Mouse (Mus musculus): Measurements from ENCODE around the gene Tbx10.
"Not testable (repeated sequence)": the region's sequence is repeated elsewhere in the genome, so short reads cannot be mapped to it uniquely, and the experiment has no call there.

The Tbx10 gene

GRCm38 (mm10) chr19:3992416-3992815 is at the start of gene Tbx10:
Gene Tbx10 (plus strand): TSS chr19:3992752.
- DNase-seq (ENCODE audit: low read depth, low spot score): no peak

- peak; percentile 98 for DNase-seq (ENCODE audit: low read depth, low spot score)
These were observed 49.4 kb upstream of the Tbx10 start for GRCm38 (mm10) chr19:3942986-3943735.

GRCm38 (mm10) chr19:3945872-3946564 is 46.5 kb upstream of the Tbx10 start:
- peak; percentile 31 for DNase-seq (ENCODE audit: low read depth, low spot score)

DNA sequence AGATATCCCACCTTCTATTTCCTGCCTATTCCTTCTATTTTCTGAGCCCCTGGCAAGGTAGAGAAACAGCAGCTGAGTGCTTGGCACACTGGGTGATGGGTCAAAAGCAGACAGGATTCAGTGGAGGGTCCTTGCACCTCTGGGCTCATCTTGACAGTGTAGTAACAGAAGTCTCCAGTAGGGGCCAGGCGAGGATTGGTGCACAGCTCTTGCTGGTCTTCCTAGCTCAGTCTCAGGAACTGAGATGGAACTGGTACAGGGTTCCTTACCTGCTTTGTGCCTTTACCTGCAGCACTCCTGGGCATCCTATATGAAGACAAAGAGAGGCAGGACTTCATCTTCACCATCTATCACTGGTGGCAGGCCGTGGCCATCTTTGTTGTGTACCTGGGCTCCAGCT is 45.8 kb upstream of the Tbx10 start:
- DNase-seq (ENCODE audit: low read depth, low spot score): peak; percentile 69

DNA sequence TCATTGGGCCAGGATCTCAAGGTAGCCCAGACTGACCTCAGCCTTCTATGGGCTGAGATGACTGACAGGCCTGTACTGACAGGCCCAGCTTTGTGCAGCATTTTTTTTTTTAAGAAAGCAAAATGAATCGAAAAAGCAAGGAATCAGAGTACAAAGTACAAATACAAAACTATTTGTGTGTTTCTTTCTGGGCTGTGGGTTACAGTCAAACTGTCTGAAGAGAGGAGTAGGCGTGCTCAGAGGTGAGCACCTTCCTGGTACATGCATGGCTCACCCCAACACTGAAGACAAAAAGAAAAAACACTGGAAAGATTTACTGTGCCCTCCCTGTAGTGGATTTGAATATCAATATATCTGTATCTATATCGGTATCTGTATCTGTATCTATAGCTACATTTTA is 44.7 kb upstream of the Tbx10 start:
- no peak for DNase-seq (ENCODE audit: low read depth, low spot score)

- no peak for DNase-seq (ENCODE audit: low read depth, low spot score)
These were observed 44.0 kb upstream of the Tbx10 start for GRCm38 (mm10) chr19:3948546-3948945.

GRCm38 (mm10) chr19:3950331-3950730 is 42.2 kb upstream of the Tbx10 start:
- no peak for DNase-seq (ENCODE audit: low read depth, low spot score)

DNA sequence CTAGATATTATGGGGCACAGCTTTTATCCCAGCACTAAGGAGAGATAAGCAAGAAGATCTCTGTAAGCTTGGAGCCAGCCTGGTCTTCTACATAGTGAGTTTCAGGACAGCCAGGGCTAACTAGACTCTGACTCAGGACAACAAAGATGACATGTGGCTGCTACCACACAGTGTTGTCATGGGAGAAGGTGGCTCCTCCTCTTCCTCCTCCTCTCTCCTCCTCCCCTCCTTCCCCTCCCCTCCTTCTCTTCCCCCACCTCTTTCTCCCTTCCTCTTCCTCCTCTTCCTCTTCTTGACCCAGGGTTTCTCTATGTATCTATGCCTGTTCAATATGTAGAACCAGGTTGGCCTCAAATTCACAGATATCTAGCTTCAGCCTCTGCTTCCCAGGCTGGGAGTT is 41.1 kb upstream of the Tbx10 start:
- DNase-seq (ENCODE audit: low read depth, low spot score): no peak

- no peak for DNase-seq (ENCODE audit: low read depth, low spot score)
These were observed 40.5 kb upstream of the Tbx10 start for GRCm38 (mm10) chr19:3952099-3952498.

- DNase-seq (ENCODE audit: low read depth, low spot score): no peak
These were observed 37.5 kb upstream of the Tbx10 start for GRCm38 (mm10) chr19:3955033-3955432.

DNA sequence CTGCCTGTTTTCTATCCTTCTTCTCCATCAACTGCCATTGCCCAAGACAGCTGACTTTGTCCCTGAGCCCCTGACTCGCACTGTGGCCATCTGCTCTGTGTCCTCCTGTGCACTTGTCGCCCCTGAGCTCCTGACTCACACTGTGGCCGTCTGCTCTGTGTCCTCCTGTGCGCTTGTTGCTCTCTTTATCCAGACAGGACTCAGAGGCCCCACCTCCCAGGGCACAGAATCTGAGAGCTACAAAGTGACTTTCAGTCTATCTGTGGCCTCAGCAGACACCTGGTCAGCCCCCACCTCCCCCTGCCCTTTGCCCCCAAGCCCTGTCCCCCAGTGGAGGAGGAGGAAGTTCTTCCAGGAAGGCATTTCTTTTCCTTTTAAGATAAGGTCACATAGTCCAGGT is 36.7 kb upstream of the Tbx10 start:
- DNase-seq (ENCODE audit: low read depth, low spot score): no peak

DNA sequence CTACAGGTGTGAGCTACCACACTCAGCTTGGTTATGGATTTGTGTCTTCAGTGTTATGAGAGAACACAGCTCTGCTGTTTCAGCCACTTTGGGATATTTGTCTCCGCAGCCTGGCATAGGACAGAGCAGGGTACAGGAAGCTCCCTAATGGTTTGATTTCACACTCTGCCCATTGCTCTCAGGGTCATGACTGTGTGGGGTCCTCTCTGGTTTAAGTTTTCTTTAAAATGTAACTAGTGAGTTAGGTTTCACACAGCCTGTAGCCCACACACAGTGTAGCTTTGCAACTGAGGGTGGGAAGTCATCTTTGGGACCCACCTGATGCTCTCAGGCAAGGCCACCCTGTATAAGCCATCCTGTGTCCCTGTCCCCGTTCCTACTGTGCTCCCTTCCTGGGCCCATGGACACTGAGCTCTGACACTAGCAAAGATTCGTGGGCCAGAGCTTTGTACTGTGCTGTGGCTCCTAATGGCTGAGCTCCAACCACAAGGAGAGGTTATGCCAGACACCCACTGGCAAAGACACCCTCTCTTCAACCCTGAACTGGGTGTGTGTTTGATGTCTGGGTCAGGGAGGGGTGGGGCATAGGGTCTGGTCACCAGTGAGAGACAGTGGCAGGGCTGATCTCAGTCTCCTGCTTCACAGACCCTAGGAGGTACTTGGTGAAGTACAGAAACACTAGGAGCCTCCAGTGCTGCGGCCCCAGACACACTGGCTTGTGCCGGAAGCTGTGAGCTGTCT is 35.1 kb upstream of the Tbx10 start:
- not testable (repeated sequence) for DNase-seq (ENCODE audit: low read depth, low spot score)

DNA sequence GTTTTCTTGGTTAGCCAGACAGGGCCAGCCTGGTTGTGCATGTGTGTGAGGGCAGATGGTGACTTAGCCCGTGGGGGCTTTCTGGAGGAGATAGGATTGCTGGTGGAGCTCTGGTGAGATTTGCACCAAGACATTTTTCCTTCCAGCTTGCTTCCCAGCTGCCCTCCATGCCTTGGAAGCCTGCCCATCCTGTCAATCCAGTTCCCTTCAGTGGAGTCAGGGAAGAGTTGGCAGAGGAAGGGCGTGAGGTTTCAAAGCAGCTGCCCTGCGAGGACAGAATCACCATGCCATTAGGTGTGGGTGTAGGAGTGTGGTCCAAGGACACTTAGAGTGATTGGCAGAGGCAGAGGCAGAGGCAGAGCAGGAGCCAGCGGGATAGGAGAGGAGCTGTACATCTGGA is 34.1 kb upstream of the Tbx10 start, which contains the start of gene Aldh3b3:
Gene Aldh3b3 (plus strand): TSS at position 176 of the 400 bp plus-strand sequence.
- no peak for DNase-seq (ENCODE audit: low read depth, low spot score)

GRCm38 (mm10) chr19:3959030-3959429 is 33.5 kb upstream of the Tbx10 start:
- no peak for DNase-seq (ENCODE audit: low read depth, low spot score)

GRCm38 (mm10) chr19:3960211-3960610 is 32.3 kb upstream of the Tbx10 start:
- no peak for DNase-seq (ENCODE audit: low read depth, low spot score)

- not testable (repeated sequence) for DNase-seq (ENCODE audit: low read depth, low spot score)
These were observed 30.7 kb upstream of the Tbx10 start for GRCm38 (mm10) chr19:3961805-3962204.

- peak; percentile 50 for DNase-seq (ENCODE audit: low read depth, low spot score)
These were observed 30.1 kb upstream of the Tbx10 start for GRCm38 (mm10) chr19:3962469-3962868.

DNA sequence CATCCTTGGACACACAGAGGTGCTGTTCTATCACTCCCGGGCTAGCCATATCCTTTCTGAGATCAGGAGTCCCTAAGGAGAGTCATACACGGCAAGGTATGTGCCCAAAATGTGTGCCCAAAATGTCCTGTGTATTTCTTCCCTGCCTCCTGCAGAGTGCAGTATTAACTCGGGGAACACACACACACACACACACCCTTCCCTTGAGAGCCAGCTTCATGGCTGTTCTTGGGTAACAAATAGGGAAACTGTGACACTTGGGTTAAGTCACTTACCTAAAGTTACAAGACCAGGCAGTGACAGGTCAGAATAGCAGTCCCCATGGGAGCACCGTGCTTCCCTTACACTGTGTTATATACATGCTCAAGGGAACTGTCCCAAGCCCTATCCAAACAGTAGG is 28.5 kb upstream of the Tbx10 start:
- no peak for DNase-seq (ENCODE audit: low read depth, low spot score)

DNA sequence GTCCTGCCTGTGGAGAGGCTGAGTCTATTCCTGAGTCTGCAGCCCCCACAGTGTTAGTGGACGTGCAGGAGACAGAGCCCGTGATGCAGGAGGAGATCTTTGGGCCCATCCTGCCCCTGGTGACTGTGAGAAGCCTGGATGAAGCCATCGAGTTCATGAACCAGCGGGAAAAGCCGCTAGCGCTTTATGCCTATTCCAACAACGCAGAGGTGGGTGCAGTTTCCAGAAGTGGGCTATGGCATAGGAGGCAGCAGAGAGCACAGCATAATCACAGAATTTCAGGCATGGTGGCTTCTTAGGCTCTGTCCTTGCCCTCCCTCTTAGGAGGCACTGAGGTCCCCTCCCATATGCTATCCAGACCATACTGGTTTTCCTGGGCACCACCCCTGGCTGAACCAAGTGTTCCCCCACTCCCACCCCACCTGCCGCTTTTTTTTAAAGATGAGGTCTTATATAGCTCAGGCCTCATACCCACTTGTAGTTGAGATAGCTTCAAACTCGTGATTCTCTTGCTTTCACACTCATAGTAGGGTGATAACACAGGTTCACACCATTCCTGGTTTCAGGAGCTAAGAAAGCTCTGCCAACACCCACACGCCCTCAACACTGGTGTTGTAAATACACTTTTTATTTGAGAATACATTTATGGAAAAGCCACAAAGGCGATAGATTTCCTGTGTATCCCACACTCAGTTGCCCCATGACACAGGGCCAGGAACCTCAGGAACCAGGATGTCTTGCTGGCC is 26.0 kb upstream of the Tbx10 start:
- no peak for DNase-seq (ENCODE audit: low read depth, low spot score)

DNA sequence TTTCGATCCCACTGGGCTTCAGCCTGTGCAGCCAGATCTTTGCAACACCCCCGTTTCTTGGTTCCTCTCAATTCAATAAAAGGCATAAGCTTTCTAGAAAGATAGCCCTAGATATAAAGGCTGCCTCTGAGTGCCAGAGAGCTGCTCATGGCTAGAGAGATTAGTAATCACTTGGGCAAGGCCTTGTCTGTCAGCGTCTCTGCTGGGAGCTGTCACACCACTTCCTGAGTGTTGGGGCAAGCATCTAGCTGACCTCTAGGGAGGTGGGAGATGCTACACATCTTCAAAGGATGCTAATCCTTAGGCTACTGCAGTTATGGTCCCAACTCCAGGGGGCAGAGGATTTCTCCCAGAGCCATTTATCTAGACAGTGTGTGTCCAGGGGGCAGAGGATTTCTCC is 25.3 kb upstream of the Tbx10 start:
- DNase-seq (ENCODE audit: low read depth, low spot score): no peak

DNA sequence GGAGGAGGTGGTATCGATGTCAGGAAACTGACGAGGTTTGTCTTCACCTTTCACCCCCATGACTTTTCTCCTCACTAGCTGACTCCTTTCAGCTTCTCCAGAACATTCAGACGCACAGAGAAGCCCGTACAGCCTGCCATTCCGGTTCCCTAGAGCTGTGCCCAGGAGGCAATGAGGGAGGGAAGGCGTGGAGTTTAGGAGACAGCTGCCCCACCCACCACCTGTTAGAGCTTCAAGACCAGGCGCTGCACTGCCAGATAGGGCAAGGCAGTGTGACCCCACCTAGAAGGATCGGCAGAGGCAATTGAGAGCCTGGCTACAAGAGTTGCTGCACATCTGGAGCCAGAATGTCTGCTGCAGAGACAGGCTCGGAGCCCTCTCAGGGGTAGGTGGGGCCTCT is 20.3 kb upstream of the Tbx10 start, which contains the start of gene Aldh3b2:
Gene Aldh3b2 (plus strand): TSS at position 100 of the 400 bp plus-strand sequence.
- DNase-seq (ENCODE audit: low read depth, low spot score): no peak

GRCm38 (mm10) chr19:3974608-3975007 is 17.9 kb upstream of the Tbx10 start:
- not testable (repeated sequence) for DNase-seq (ENCODE audit: low read depth, low spot score)
